Mouse (Mus musculus) embryo, embryonic 9.5 days (tissue): ENCODE results near the gene Taar8c.
A peak's percentile ranks its signal among the peaks of the same experiment; 100 is the strongest.
"Not testable (repeated sequence)": the region's sequence is repeated elsewhere in the genome, so short reads cannot be mapped to it uniquely, and the experiment has no call there.

Experiments used
- DNase-seq: peaks from one replicate; pipeline ENCODE4 v3.0.0-alpha.2; 2017; ENCODE audit errors: extremely low spot score

The Taar8c gene

DNA sequence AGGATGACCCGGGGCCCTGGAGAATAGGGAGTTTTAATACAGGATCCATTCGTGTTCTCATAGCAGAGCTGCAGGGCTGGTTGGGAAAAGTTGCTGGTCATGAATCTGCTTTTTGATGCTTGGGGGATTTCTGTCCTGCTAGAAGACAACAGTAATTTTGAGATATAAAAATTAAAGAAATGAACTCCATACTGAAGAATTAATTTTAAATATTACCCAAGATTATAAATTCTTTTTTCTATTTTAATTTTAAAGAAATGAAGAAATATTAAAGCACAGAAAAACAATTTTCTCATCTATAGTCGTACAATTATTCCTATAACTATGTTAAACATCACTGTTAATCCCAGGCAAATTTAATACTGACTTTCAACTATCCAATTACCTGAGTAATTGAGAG lies at the start of gene Taar8c:
Gene Taar8c (minus strand): TSS at position 101 of the 400 bp plus-strand sequence.
- DNase-seq: not testable (repeated sequence)

DNA sequence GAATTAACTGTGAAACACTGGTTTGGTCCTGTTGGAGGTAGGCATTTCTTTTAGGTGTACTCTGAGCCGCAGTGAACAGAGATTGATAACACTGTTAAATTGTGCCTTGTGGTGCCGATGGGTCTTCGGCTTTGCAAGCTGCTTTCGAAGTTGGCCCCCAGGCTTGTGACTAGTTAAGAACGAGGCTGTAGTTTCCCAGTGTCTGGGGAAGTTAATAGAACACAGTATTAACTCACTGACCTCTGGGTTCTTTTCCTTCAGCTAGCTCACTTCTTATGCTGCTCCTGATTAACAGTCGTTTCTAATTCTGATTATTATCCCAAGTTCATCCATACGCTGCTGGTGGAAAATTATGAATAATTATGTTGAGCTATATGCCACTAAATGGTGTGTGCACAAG lies 48.4 kb upstream of the Taar8c start:
- DNase-seq: no peak

- peak; percentile 89 for DNase-seq
Observed at GRCm38 (mm10) chr10:24149135-24149781, 47.5 kb upstream of the Taar8c start, which contains the start of gene Stx7. Stx7 (plus strand) TSS chr10:24149302.

GRCm38 (mm10) chr10:24142735-24143134 lies 41.0 kb upstream of the Taar8c start:
- DNase-seq: no peak

GRCm38 (mm10) chr10:24138623-24139261 lies 37.0 kb upstream of the Taar8c start:
- DNase-seq: no peak

DNA sequence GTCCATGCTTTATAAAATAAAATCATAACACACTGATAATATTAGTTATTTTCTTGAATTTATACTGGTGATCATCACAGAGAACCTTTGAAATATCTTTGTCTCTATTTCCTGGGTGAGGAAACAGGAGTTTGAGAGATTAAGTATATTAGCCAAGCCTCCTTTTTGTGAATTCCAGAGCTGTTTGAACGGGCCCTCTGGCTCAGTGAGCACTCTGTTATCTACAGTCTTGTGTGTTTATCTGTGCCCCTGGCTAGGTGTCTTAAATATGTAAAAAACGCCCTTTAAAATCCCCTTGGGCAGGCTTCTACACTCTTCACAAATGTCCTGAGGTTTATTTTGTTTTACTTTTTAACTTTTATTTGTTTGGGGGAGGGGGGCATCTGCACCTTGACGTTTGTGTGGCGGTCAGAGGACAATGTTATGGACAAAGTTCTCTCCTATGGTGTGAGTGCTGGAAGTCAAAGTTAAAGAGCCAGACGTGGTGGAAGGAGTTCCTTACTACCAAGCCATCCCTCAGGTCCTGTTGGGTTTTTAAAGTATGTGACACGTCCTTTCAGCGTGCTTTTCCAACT lies 32.4 kb upstream of the Taar8c start:
- no peak for DNase-seq

- no peak for DNase-seq
Observed at GRCm38 (mm10) chr10:24133132-24133531, 31.4 kb upstream of the Taar8c start.

DNA sequence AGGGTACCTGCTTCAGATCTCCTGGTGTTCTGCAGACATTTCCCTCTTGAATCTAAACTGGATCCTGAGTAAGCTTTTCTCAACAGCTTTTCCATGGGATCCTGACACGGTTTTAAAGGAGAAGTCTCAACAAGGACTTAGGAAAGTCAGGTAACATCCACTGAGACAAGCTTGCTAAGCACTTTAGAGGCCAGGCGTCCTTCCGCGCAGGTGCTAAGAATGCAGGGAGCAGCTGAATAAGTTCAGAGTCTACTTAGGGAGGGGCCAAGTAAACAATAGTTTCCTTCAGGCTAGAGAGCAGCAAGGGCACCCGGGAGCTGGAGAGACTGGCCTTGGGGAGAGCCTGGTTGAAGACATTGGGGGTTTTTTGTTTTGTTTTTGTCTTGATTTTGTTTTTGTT lies 30.6 kb upstream of the Taar8c start:
- no peak for DNase-seq

- peak; percentile 59 for DNase-seq
Observed at GRCm38 (mm10) chr10:24131451-24132262, 29.9 kb upstream of the Taar8c start.

- peak; percentile 54 for DNase-seq
Observed at GRCm38 (mm10) chr10:24111116-24111778, 9.5 kb upstream of the Taar8c start.

DNA sequence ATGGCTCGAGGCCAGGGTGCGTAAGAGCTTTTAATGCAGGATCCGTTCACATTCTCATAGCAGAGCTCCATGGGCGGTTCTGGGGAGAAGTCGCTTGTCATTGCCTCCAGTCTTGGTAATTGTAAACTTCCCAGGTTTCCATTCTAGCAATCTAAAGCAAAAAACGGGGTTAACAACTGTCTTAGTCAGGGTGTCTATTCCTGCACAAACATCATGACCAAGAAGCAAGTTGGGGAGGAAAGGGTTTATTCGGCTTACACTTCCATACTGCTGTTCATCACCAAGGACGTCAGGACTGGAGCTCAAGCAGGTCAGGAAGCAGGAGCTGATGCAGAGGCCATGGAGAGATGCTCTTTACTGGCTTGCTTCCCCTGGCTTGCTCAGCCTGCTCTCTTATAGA lies 7.7 kb upstream of the Taar8c start, which contains the start of gene Taar9:
Gene Taar9 (minus strand): TSS at position 101 of the 400 bp plus-strand sequence.
- not testable (repeated sequence) for DNase-seq

GRCm38 (mm10) chr10:24108236-24108635 lies 6.5 kb upstream of the Taar8c start:
- no peak for DNase-seq

DNA sequence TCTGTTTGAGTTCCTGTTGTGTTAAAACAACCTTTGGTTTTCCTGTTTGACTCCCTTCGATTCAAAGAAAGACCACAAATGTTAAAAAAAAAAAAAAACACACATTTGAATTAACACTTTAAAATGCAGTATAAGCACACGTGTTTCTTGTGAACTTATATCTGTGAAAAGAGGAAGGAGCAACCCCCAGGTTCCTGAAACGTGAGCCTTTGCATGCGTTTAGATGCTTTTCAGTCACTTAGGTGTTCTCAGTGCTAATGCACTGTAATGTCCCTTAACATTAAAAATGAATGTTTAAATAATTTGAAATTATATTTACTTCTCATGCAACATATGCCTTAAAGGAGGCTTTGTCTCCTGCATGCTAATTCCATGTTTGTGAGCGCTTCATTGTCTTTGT lies 6.0 kb upstream of the Taar8c start:
- no peak for DNase-seq

- not testable (repeated sequence) for DNase-seq
Observed at GRCm38 (mm10) chr10:24103299-24103698, 1.6 kb upstream of the Taar8c start.

DNA sequence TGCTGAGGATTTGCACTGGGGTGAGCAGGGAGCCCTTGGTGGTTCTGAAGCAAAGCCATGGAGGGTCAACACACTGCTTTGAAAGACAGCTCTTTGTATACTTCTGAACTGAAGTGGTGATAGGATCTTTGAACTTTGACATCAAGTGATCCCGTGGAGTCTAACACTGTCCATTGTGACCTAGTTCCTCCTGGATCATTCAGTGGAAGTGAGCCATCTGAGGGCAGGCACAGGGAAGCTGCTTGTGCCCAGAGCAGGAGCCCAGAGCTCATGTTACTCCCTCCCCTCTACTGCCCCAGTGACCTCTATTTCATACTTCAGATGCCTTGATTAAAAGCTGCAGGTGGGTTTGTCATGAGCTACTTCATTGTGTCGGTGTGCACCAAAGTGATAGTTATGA lies 4.7 kb downstream of the Taar8c start:
- DNase-seq: not testable (repeated sequence)

GRCm38 (mm10) chr10:24092194-24092593 lies 9.5 kb downstream of the Taar8c start, which contains the start of gene Taar8b:
Taar8b (minus strand) TSS chr10:24092294.
- DNase-seq: no peak

GRCm38 (mm10) chr10:24087168-24087567 lies 14.5 kb downstream of the Taar8c start:
- DNase-seq: no peak

- DNase-seq: no peak
Observed at GRCm38 (mm10) chr10:24086555-24086954, 15.2 kb downstream of the Taar8c start.

DNA sequence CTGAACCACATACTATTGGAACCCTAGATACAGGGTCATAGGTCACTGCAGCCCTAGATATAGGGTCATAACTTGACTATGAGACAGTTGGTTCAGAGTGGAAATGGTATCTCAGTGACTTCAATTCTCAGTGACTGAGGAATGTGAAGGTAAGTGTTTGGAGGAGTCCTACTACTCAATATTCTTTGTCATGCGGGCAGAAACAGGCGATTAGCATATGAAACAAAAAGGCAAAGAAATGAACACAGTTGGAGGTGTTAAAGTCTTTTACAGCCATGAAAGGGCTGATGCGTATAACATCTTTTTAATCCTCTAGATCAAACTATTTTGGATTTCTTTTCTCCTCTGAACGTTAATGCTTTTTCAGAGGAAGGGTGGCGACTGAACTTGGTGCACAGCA lies 15.8 kb downstream of the Taar8c start:
- DNase-seq: no peak

- DNase-seq: peak; percentile 37
Observed at GRCm38 (mm10) chr10:24080166-24080565, 21.5 kb downstream of the Taar8c start.

GRCm38 (mm10) chr10:24076200-24076599 lies 25.5 kb downstream of the Taar8c start, which contains the start of gene Taar8a:
Taar8a (plus strand) TSS chr10:24076500.
- not testable (repeated sequence) for DNase-seq
